Mouse (Mus musculus): ENCODE data around the gene Ezr.

DNA sequence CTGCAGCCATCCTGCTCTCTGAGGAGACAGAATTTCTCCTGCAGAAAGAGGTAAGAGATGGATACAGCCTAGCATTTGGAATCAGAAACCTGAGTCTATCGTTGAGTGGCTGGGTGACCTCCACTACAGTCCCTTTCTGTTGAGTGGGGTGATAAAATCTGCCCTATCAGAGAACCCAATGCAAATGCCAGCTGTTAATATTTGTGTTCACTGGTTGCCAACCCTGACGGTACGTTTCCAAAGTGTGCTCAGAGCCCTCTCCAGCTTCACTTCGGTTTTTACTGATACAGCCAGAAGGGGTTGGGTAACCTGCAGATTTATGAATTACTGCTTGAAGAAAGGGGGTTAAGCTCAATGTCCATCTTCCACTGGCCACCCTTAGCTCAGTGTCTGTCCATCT is 14.9 kb upstream of the Ezr start:
- TF ChIP-seq CTCF (IDR thresholded peaks at IDR 0.05; ENCODE audit: extremely low read depth, insufficient read depth, insufficient read length, insufficient replicate concordance) (no peak), POLR2A (IDR thresholded peaks at IDR 0.05; ENCODE audit: low read depth, low read length) (no peak)
